Mouse (Mus musculus): Measurements from ENCODE around the gene Aqp1.

DNA sequence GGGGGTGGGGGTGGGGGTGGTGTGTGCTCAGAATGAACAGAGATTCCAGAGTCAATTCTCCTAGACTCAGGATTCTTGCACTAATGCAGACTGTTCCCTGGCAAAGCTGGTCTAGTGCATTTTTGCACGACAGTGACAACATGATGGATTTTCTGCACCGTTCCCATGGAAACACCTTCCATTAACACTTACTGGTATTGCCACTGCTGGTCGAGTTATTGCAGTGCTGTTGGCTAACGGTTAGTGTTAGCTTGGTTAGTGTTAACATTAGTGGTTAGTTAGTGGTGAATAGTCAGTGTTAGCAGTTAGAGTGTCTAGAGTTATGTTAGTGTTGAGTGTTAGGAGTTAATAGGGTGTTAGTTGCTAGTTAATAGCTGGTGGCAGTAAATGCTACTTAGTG, 55.6 kb downstream of the Aqp1 start:
- TF ChIP-seq CTCF (conservative IDR thresholded peaks at IDR 0.05; ENCODE audit: insufficient read depth, insufficient read length, low read depth, low read length) (no peak), POLR2A (IDR thresholded peaks at IDR 0.05; ENCODE audit: low read depth, low read length) (no peak)
